Comparison of ENCODE assay signal across 8 mouse cellular contexts in the genomic region with DNA sequence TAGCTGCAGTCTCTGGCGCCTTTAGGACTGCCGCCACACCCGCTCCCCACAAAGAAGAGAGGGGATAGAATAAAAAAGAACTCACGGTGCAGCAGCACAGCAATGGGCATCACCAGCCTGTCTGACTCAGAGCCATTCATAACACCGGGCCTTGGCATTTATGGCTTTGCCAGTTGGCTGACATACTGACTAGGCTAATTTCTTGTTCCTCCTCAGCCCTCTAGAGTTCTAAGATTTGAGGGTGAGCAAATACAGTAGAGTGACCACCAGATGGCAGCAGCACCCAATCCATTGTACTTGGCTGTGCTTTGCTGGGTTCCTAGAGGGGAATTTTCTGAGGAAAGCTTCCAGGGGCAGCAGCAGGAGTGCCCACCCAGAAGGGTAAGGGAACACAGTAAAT. TPM values are rescaled to one million over a fixed set of nuclear protein-coding genes. Genes with fewer than 3 reads are reported as not detected.
DNase-seq lines count a peak whose midpoint lies in the region; ATAC-seq lines count a peak whose summit lies in the region.
"Not testable (repeated sequence)": the region's sequence is repeated elsewhere in the genome, so short reads cannot be mapped to it uniquely, and the experiment has no call there.

No protein-coding gene starts in this region.

- WGBS in hindbrain, embryonic 16.5 days = 64% methylated on average over 2 of the region's 5 CpGs
- 84% methylated on average over 5 of the region's 5 CpGs for WGBS in lung, embryonic 16.5 days

- H3K9me3 ChIP-seq in hindbrain, embryonic 16.5 days (ENCODE audit: control insufficient read depth, low read length); lung, embryonic 16.5 days (ENCODE audit: control insufficient read depth, low read length): not testable (repeated sequence)

- not testable (repeated sequence) for H3K27me3 ChIP-seq in hindbrain, embryonic 16.5 days (replicated peaks; ENCODE audit: control insufficient read depth, insufficient read depth, low read length); lung, embryonic 16.5 days (ENCODE audit: control insufficient read depth, insufficient read depth, low read depth, low read length)

- H3K4me1 ChIP-seq in hindbrain, embryonic 16.5 days (ENCODE audit: control insufficient read depth, insufficient read depth, low read depth, low read length); lung, embryonic 16.5 days (replicated peaks; ENCODE audit: control insufficient read depth, insufficient read depth, low read length): not testable (repeated sequence)

- DNase-seq in gastrocnemius, postnatal 25 days = peak; percentile 21
- DNase-seq in layer of hippocampus, adult 11-12 months (ENCODE audit: low spot score) = peak; percentile 3

- H3K4me3 ChIP-seq in hindbrain, embryonic 16.5 days (ENCODE audit: low read length); lung, embryonic 16.5 days (ENCODE audit: low read length): not testable (repeated sequence)

- ATAC-seq in CD4-positive, CD25-positive, alpha-beta regulatory T cell, adult 4 months = peak; percentile 83
- peak; percentile 84 for ATAC-seq in cerebellum, adult (ENCODE audit: insufficient number of reproducible peaks, low FRiP score, low TSS enrichment)
- peak; percentile 70 for ATAC-seq in erythroid progenitor cell, adult 5-6 weeks (replicated peaks; ENCODE audit: low FRiP score, poor library complexity, severe bottlenecking)
- peak; percentile 90 for ATAC-seq in hindbrain, embryonic 16.5 days
- peak; percentile 62; the same call in 1 of the 2 replicates for ATAC-seq in lung, embryonic 16.5 days (ENCODE audit: low read depth)
- ATAC-seq in monocyte, adult 5-6 weeks (replicated peaks; ENCODE audit: insufficient number of reproducible peaks, low FRiP score, low TSS enrichment, poor library complexity, severe bottlenecking) = peak; percentile 90

- not testable (repeated sequence) for H3K9ac ChIP-seq in hindbrain, embryonic 16.5 days (ENCODE audit: low read depth, low read length); lung, embryonic 16.5 days (ENCODE audit: low read length)

- not testable (repeated sequence) for H3K36me3 ChIP-seq in hindbrain, embryonic 16.5 days (ENCODE audit: control insufficient read depth, insufficient read depth, low read length); lung, embryonic 16.5 days (ENCODE audit: control insufficient read depth, insufficient read depth, low read length)

- not testable (repeated sequence) for H3K27ac ChIP-seq in hindbrain, embryonic 16.5 days (ENCODE audit: low read depth, low read length); lung, embryonic 16.5 days (ENCODE audit: low read length)

- H3K4me2 ChIP-seq in hindbrain, embryonic 16.5 days (ENCODE audit: low read length); lung, embryonic 16.5 days (ENCODE audit: low read depth, low read length): not testable (repeated sequence)

RNA-seq across cellular contexts. Expression of a gene that starts 34.8 kb away (rescaled TPM):
- 1 to 10 TPM; 1.4 to 2.7 TPM for polyA plus RNA-seq in CD4-positive, CD25-positive, alpha-beta regulatory T cell, adult 4 months (2017; shearing (Covaris generic))
- 1.4 and 3.8 TPM in 2 replicates for total RNA-seq in erythroid progenitor cell, adult 5-6 weeks (2015; ENCODE audit: low replicate concordance)
- 0.53 and 1.4 TPM in 2 replicates for total RNA-seq in erythroid progenitor cell, adult 5-6 weeks (2017; ENCODE audit: low replicate concordance)
- 1 to 10 TPM; 2.3 to 2.8 TPM for total RNA-seq in gastrocnemius, postnatal 25 days (2021)
- polyA plus RNA-seq in hindbrain, embryonic 16.5 days (2015; fragmentation: Nextera tagmentation; extraction: Ambion mirVana) = 1.4 and 1.9 TPM in 2 replicates
- polyA plus RNA-seq in lung, embryonic 16.5 days (2015; fragmentation: Nextera tagmentation; extraction: Ambion mirVana) = 1.3 TPM in 2 replicates
- 13.6 to 18.1 TPM (median 15.6 TPM) in 3 replicates for total RNA-seq in monocyte, adult 5-6 weeks (2017)

RNA-seq across cellular contexts. Expression of a gene that starts 53.7 kb away (rescaled TPM):
- under 1 TPM; 0.20 to 0.52 TPM for polyA plus RNA-seq in CD4-positive, CD25-positive, alpha-beta regulatory T cell, adult 4 months (2017; shearing (Covaris generic))
- total RNA-seq in erythroid progenitor cell, adult 5-6 weeks (2015; ENCODE audit: low replicate concordance) = 0.42 TPM in 1 of 2 replicates, not detected in the other
- 0.39 and 2.0 TPM in 2 replicates for total RNA-seq in erythroid progenitor cell, adult 5-6 weeks (2017; ENCODE audit: low replicate concordance)
- under 1 TPM; 0.23 to 0.43 TPM for total RNA-seq in gastrocnemius, postnatal 25 days (2021)
- 23.9 and 26.2 TPM in 2 replicates for polyA plus RNA-seq in hindbrain, embryonic 16.5 days (2015; fragmentation: Nextera tagmentation; extraction: Ambion mirVana)
- polyA plus RNA-seq in lung, embryonic 16.5 days (2015; fragmentation: Nextera tagmentation; extraction: Ambion mirVana) = 3.1 and 3.9 TPM in 2 replicates
- total RNA-seq in monocyte, adult 5-6 weeks (2017) = 0.67 to 3.5 TPM (median 2.9 TPM) in 3 replicates
